Mouse (Mus musculus) limb, embryonic 12.5 days (tissue): ENCODE data around the gene Slc4a4. TPM values are rescaled to one million over a fixed set of nuclear protein-coding genes. Genes with fewer than 3 reads are reported as not detected.

Source experiments
- ATAC-seq: fragments of 200-750 bp; cut with Nextera tagmentation; 2 replicates; pipeline ENCODE4 v1.8.0; 2017; ENCODE audit warnings: low read depth, moderate TSS enrichment; ENCODE audit not compliant: insufficient number of reproducible peaks, insufficient read depth, low FRiP score, low TSS enrichment
- H3K27ac ChIP-seq: fragments of 300-500 bp; sonication (generic); 2 replicates; pipeline ENCODE4 v1.5.1; 2016; ENCODE audit warnings: mild to moderate bottlenecking, moderate library complexity
- H3K27me3 ChIP-seq: fragments of 300-500 bp; sonication (generic); 2 replicates; pipeline ENCODE4 v1.6.1; 2016; ENCODE audit warnings: mild to moderate bottlenecking, moderate library complexity
- H3K36me3 ChIP-seq: fragments of 300-500 bp; sonication (generic); 2 replicates; pipeline ENCODE4 v1.6.1; 2016; ENCODE audit warnings: mild to moderate bottlenecking, moderate library complexity
- H3K4me1 ChIP-seq: fragments of 300-500 bp; sonication (generic); replicated peaks from 2 replicates; pipeline ENCODE4 v1.6.1; 2016
- H3K4me2 ChIP-seq: fragments of 300-500 bp; sonication (generic); 2 replicates; pipeline ENCODE4 v1.6.1; 2016; ENCODE audit warnings: mild to moderate bottlenecking, moderate library complexity
- H3K4me3 ChIP-seq: fragments of 300-500 bp; sonication (generic); replicated peaks from 2 replicates; pipeline ENCODE4 v1.5.1; 2016; ENCODE audit warnings: mild to moderate bottlenecking
- H3K9ac ChIP-seq: fragments of 300-500 bp; sonication (generic); replicated peaks from 2 replicates; pipeline ENCODE4 v1.6.1; 2016; ENCODE audit warnings: mild to moderate bottlenecking, moderate library complexity
- H3K9me3 ChIP-seq: fragments of 300-500 bp; sonication (generic); 2 replicates; pipeline ENCODE4 v1.6.1; 2016; ENCODE audit warnings: mild to moderate bottlenecking, moderate library complexity
- WGBS: fragments of 180-500 bp; shearing (Covaris S2); methylation state at CpG from one replicate; pipeline ENCODE4 v1.1.7; 2016; 5-methylcytosine and 5-hydroxymethylcytosine counted together
- polyA plus RNA-seq: library from polyadenylated mRNA; unstranded; fragments of >200 nt; fragmentation: Nextera tagmentation; extraction: Ambion mirVana; gene quantifications from 2 replicates; pipeline ENCODE4 v1.2.1, GENCODE M21; 2016

Gene Slc4a4
- polyA plus RNA-seq, 1 experiment from 2014 or later: 1.8 TPM

DNA sequence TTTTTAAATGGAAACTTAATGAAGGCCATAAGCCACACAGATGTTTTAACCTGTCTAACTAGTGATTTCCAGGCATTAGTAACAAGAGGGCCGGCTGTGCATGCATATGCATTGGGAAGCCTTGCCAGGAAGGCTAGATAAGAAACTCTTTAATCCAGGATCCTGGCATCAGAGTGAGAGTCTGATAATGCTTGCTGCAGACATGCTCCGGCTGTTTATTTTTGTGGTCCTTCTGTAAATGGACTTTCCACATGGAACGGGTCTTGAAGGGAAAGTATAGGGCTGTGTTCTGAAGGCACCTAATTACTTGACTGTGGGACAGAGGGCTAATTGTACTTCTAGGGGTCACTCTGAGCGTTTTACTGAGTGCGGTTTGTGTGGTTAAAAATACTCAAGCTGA, 157.2 kb downstream of the Slc4a4 start:
- Histone ChIP-seq H3K4me1 (peaks cover 19% of the 10 kb centered on the region), H3K9ac (no peak overlapping the region), H3K27me3 (no peaks in the 10 kb centered on the region), H3K4me3 (no peak overlapping the region), H3K27ac (peak overlapping the region; percentile 82), H3K36me3 (no peaks in the 10 kb centered on the region), H3K4me2 (0 out of 2 replicates have a peak overlapping the region, but pooled peaks have one; percentile 13), H3K9me3 (no peaks in the 10 kb centered on the region)
- peak; percentile 58 for ATAC-seq
- WGBS: 20% methylated on average over 5 of the region's 5 CpGs

DNA sequence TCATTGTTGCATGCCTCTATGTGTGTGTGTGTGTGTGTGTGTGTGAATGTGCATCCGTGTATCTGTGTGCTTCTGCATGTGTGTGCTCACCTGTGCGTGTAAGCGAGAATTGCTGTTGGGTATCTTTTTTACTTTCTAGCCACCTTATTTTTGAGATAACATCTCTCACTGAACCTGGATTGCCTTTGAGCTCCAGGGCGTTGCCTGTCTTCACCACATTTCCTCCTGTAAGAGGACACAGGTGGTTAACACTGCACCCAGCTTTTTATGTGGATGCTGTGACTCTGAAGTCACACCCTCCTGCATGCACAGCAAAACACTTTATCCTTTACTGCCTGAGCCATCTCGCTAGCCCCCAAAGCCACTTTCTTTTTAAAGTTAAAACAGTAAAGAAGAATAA, 158.2 kb downstream of the Slc4a4 start:
- no peak for ATAC-seq
- no peaks in the 10 kb centered on the region for H3K36me3 ChIP-seq
- H3K4me3 ChIP-seq: no peak overlapping the region
- H3K9me3 ChIP-seq: no peaks in the 10 kb centered on the region
- H3K27ac ChIP-seq: peak overlapping the region; percentile 82
- 71% methylated on average over 5 of the region's 5 CpGs for WGBS
- no peak overlapping the region for H3K9ac ChIP-seq
- H3K27me3 ChIP-seq: no peaks in the 10 kb centered on the region
- no peak overlapping the region for H3K4me2 ChIP-seq
- peaks cover 19% of the 10 kb centered on the region for H3K4me1 ChIP-seq

DNA sequence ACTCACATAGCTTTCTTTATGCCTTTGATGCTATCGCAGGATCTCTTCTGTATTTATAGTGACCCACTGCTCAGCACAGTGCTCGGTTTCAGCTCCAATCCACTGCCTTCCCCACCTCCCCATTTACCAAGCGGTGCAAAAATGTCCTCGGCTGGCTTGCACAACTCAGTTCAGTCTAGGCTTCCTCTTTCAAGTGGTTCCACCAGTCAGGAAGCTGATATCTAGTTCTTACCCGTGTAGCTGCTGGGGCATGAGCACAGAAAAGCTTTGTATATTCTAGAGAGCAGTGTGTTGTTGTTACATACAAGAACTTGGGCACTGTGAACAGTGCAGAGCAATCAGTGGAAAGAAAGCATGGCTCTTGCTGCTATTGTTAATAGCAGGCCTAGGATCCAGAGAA, 165.0 kb downstream of the Slc4a4 start:
- Histone ChIP-seq H3K4me1 (0 out of 2 replicates have a peak, but pooled peaks cover 2% of the 10 kb centered on the region), H3K36me3 (no peaks in the 10 kb centered on the region), H3K9me3 (no peaks in the 10 kb centered on the region), H3K4me2 (no peak overlapping the region), H3K27ac (no peak overlapping the region), H3K9ac (no peak overlapping the region), H3K27me3 (no peaks in the 10 kb centered on the region), H3K4me3 (no peak overlapping the region)
- no peak for ATAC-seq
- WGBS: 74% methylated on average over 5 of the region's 5 CpGs

DNA sequence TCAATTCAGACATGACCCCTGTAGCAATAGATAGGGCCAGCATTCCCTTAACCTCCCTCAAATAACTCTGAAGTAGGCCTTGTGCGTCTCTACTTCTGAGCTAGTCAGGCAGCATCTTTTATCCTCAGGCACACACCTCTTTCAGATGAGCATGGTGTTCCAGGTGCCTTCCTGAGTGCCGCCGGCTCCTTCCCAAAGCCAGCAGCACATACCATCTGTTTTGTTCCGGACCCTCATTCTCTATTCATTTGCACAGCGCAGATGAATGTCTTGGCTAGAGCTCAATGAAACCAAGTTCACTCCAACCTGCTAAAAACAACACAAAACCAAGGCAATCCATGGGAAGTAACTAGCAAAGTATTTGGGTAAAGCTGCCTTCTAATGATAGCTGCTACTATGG, 165.6 kb downstream of the Slc4a4 start:
- no peaks in the 10 kb centered on the region for H3K9me3 ChIP-seq
- WGBS: 94% methylated on average over 5 of the region's 5 CpGs
- H3K36me3 ChIP-seq: no peaks in the 10 kb centered on the region
- no peak overlapping the region for H3K4me3 ChIP-seq
- no peak overlapping the region for H3K27ac ChIP-seq
- H3K9ac ChIP-seq: no peak overlapping the region
- 0 out of 2 replicates have a peak, but pooled peaks cover 2% of the 10 kb centered on the region for H3K4me1 ChIP-seq
- no peak for ATAC-seq
- H3K4me2 ChIP-seq: no peak overlapping the region
- H3K27me3 ChIP-seq: no peaks in the 10 kb centered on the region

DNA sequence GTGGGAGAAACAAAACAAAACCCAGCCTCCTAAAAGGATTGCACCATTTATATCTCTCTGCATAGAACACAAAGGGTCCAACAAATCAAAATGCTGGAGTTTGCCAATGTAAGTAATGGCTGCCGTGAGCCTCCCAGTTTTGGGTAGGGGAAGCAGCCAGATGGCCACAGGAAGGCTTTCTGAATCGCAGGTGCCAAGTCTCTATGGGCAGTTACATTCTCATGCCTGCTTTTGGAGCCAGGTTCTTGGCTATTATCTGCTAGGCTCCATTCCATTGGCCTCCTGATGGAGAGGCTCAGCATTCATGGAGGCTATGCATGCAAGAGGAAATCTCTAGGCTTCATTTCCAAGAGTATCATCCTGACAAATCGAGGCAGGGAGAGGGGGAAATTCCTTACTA, 169.0 kb downstream of the Slc4a4 start:
- H3K9ac ChIP-seq: no peak overlapping the region
- H3K4me2 ChIP-seq: no peak overlapping the region
- no peak overlapping the region for H3K27ac ChIP-seq
- WGBS: 84% methylated on average over 3 of the region's 3 CpGs
- ATAC-seq: no peak
- 0 out of 2 replicates have a peak, but pooled peaks cover 2% of the 10 kb centered on the region for H3K4me1 ChIP-seq
- H3K36me3 ChIP-seq: no peaks in the 10 kb centered on the region
- no peaks in the 10 kb centered on the region for H3K27me3 ChIP-seq
- H3K4me3 ChIP-seq: no peak overlapping the region
- no peaks in the 10 kb centered on the region for H3K9me3 ChIP-seq

DNA sequence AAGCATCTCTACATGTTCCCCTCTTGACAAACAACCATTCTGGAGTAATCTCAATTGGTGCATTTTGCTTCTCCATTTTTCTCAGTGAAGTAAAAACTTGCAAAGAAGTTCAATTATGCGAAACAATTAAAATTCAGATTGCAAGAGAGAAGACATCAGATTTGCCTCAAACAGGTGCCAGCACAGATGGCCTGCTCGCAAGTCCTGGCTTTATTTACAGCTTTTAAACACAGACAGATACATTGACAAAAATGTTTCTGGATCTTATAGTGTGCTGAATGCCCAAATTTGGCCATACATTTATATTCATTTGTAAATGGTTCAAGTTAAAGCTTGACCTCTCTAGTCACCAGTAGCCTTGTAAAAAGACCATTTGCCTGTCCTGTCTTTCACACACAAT, 169.8 kb downstream of the Slc4a4 start:
- Histone ChIP-seq H3K9me3 (no peaks in the 10 kb centered on the region), H3K36me3 (no peaks in the 10 kb centered on the region), H3K9ac (no peak overlapping the region), H3K27me3 (no peaks in the 10 kb centered on the region), H3K4me2 (no peak overlapping the region), H3K4me1 (0 out of 2 replicates have a peak, but pooled peaks cover 2% of the 10 kb centered on the region), H3K27ac (no peak overlapping the region), H3K4me3 (no peak overlapping the region)
- WGBS: 93% methylated on average over 2 of the region's 2 CpGs
- no peak for ATAC-seq

DNA sequence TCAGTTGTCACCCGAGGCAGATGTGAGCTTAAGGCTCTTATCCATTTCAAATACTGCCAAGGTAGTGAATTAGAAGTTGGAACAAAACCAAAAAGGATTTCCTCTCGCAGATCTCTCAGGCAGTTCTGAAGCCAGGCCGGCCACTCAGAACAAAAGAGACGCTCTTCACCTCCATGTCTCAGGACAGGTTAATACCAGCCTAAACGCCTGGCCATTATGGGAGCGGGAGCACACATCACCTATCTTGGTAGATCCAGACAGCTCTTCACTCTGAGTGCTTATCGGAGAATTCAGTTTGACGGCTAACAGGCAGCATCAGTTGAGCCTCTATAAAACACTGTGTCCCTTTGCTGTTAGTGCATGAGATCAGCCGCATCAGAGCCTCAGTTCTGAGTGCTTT, 174.5 kb downstream of the Slc4a4 start:
- 75% methylated on average over 9 of the region's 9 CpGs for WGBS

DNA sequence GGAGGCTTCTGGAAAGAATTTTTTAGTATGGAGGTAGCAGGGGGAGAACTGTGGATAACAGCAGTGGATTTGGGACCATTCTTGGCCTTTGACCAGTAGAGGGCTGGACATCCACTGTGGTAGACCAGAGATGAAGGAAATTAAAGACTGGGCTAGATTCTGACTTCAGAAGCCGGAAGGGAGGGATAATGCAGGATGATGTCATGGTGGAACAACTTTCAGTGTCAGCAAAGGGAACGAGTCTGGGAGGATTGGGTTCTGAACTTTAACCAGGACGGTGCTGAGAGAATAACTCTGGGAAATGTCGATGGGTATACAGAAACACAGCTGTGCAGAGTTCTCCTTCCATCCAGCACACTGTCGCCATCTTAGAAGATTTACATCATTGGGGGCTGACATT, 175.7 kb downstream of the Slc4a4 start:
- H3K27ac ChIP-seq: no peak overlapping the region
- no peak overlapping the region for H3K9ac ChIP-seq
- H3K9me3 ChIP-seq: no peaks in the 10 kb centered on the region
- no peaks in the 10 kb centered on the region for H3K36me3 ChIP-seq
- no peaks in the 10 kb centered on the region for H3K4me1 ChIP-seq
- whole genome bisulfite sequencing: 81% methylated on average over 5 of the region's 5 CpGs
- H3K27me3 ChIP-seq: no peaks in the 10 kb centered on the region
- no peak for ATAC-seq
- no peak overlapping the region for H3K4me2 ChIP-seq
- H3K4me3 ChIP-seq: no peak overlapping the region

More for the DNA sequence above, 174.5 kb downstream of the Slc4a4 start:
- H3K9me3 ChIP-seq: no peaks in the 10 kb centered on the region
- H3K27me3 ChIP-seq: no peaks in the 10 kb centered on the region
- H3K4me2 ChIP-seq: no peak overlapping the region
- H3K4me3 ChIP-seq: no peak overlapping the region
- no peaks in the 10 kb centered on the region for H3K4me1 ChIP-seq
- no peak overlapping the region for H3K27ac ChIP-seq
- no peaks in the 10 kb centered on the region for H3K36me3 ChIP-seq
- ATAC-seq: no peak
- H3K9ac ChIP-seq: no peak overlapping the region

DNA sequence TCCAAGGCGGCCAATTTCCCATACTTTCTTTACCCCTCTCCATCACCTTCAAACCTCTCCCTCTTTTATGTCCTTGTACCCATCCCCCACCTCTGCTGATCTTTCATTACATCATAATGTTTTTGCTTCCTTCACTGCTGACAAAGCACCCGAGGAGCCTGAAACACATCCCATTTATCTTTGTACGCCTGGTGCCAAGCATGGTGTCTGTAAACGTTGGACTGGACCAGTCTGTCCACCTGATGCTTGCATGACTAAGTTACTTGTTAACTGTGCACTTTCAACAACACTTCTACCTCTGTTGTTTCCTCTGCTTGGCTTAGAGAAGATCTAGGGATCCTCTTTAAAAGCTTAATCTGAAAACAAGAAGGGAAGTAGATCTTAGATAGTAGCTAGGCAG, 180.5 kb downstream of the Slc4a4 start:
- WGBS: 76% methylated on average over 4 of the region's 4 CpGs
- H3K9ac ChIP-seq: no peak overlapping the region
- H3K36me3 ChIP-seq: no peaks in the 10 kb centered on the region
- no peak overlapping the region for H3K27ac ChIP-seq
- H3K4me3 ChIP-seq: no peak overlapping the region
- H3K9me3 ChIP-seq: no peaks in the 10 kb centered on the region
- no peaks in the 10 kb centered on the region for H3K27me3 ChIP-seq
- no peak overlapping the region for H3K4me2 ChIP-seq
- no peaks in the 10 kb centered on the region for H3K4me1 ChIP-seq
- ATAC-seq: no peak

DNA sequence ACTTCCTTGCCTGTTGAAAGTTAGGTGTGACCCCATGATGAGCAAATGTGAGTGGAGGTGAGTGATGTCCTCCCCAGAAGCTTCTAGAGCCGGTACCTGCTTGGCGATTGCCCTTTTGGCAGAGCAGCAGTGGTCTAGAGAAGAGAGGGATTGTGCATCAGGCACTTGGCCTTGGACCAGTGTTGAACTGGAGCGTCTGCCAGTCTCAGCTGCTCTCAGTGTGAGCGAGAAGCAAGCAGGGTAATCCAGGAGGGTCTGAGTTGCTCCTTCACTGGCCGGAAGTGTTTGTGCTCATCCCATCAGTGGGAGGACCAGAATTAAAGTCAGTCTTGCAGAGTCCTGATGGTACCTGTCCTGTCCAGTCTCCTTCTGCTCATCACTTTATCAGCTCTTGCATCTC, 181.5 kb downstream of the Slc4a4 start:
- WGBS: 92% methylated on average over 5 of the region's 5 CpGs
- H3K27me3 ChIP-seq: no peaks in the 10 kb centered on the region
- H3K9ac ChIP-seq: no peak overlapping the region
- H3K4me2 ChIP-seq: no peak overlapping the region
- ATAC-seq: no peak
- no peaks in the 10 kb centered on the region for H3K9me3 ChIP-seq
- H3K4me1 ChIP-seq: no peaks in the 10 kb centered on the region
- no peak overlapping the region for H3K4me3 ChIP-seq
- no peak overlapping the region for H3K27ac ChIP-seq
- H3K36me3 ChIP-seq: no peaks in the 10 kb centered on the region

DNA sequence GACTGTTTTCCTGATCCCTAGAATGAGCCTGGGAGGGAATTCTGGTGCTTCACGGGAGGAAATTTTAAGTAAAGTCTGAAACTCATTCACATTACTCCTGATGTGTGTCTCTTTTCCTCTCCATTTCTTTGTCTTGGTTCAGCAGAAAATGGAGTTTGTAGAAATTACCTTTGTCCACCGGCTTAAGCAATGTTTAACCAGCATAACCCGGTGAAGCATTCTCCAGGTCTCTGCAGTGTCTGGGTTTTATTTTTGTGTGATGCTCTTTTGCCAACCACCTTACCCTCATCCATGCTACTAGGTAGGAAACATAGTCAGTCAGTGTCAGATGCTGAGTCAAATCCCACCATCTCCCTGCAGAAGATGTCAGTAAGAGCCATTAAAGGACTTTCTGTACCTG, 183.4 kb downstream of the Slc4a4 start:
- 94% methylated on average over 3 of the region's 3 CpGs for WGBS
- Histone ChIP-seq H3K9me3 (no peaks in the 10 kb centered on the region), H3K4me2 (no peak overlapping the region), H3K4me3 (no peak overlapping the region), H3K36me3 (no peaks in the 10 kb centered on the region), H3K9ac (no peak overlapping the region), H3K27me3 (no peaks in the 10 kb centered on the region), H3K4me1 (no peaks in the 10 kb centered on the region), H3K27ac (no peak overlapping the region)
- ATAC-seq: no peak

DNA sequence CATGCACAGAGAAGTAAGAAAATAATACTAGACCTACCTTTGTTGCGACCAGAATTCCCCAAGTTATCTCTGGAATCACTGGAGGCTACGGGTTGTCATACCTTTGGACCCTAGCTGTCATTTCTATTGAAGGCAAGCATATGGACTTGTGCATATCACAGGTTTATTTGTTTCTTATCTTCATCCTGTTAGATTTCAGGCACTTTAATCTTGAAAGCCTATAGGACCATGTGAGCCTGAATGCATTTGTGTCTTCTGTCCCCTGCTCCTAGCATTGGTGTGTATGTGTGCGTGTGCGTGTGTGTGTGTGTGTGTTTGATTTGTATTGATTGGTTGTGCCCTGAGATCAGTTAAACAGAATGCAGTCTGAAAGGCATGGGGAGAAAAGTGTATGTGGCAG, 185.3 kb downstream of the Slc4a4 start:
- H3K27ac ChIP-seq: no peak overlapping the region
- 89% methylated on average over 4 of the region's 4 CpGs for WGBS
- no peak for ATAC-seq
- no peaks in the 10 kb centered on the region for H3K4me1 ChIP-seq
- no peaks in the 10 kb centered on the region for H3K9me3 ChIP-seq
- no peak overlapping the region for H3K4me3 ChIP-seq
- no peak overlapping the region for H3K9ac ChIP-seq
- H3K36me3 ChIP-seq: no peaks in the 10 kb centered on the region
- H3K4me2 ChIP-seq: no peak overlapping the region
- no peaks in the 10 kb centered on the region for H3K27me3 ChIP-seq
